Mouse (Mus musculus) embryonic facial prominence, embryonic 14.5 days (tissue): ENCODE data around the gene Tcf23. TPM values are rescaled to one million over a fixed set of nuclear protein-coding genes. Genes with fewer than 3 reads are reported as not detected.

Experiments
- ATAC-seq: fragments of 200-750 bp; cut with Nextera tagmentation; 2 replicates; pipeline ENCODE4 v1.8.0; 2017; ENCODE audit warnings: low read depth, moderate number of reproducible peaks, moderate TSS enrichment
- DNase-seq: peaks from one replicate; pipeline ENCODE4 v3.0.0-alpha.2; 2015; ENCODE audit warnings: low spot score
- H3K27ac ChIP-seq: fragments of 300-500 bp; sonication (generic); replicated peaks from 2 replicates; pipeline ENCODE4 v1.5.1; 2014; ENCODE audit warnings: low read depth, mild to moderate bottlenecking, low read length, moderate library complexity
- H3K27me3 ChIP-seq: fragments of 300-500 bp; sonication (generic); replicated peaks from 2 replicates; pipeline ENCODE4 v1.6.1; 2014; ENCODE audit warnings: low read length; ENCODE audit not compliant: control insufficient read depth, insufficient read depth
- H3K36me3 ChIP-seq: fragments of 300-500 bp; sonication (generic); 2 replicates; pipeline ENCODE4 v1.6.1; 2014; ENCODE audit warnings: low read length, mixed read lengths; ENCODE audit not compliant: control insufficient read depth, insufficient read depth
- H3K4me1 ChIP-seq: fragments of 300-500 bp; sonication (generic); 2 replicates; pipeline ENCODE4 v1.6.1; 2014; ENCODE audit warnings: antibody characterized with exemption, low read length; ENCODE audit not compliant: control insufficient read depth, insufficient read depth
- H3K4me2 ChIP-seq: fragments of 300-500 bp; sonication (generic); 2 replicates; pipeline ENCODE4 v1.6.1; 2014; ENCODE audit warnings: low read depth, mild to moderate bottlenecking, low read length, moderate library complexity, mixed read lengths
- H3K4me3 ChIP-seq: fragments of 300-500 bp; sonication (generic); 2 replicates; pipeline ENCODE4 v1.5.1; 2014; ENCODE audit warnings: low read depth, mild to moderate bottlenecking, low read length
- H3K9ac ChIP-seq: fragments of 300-500 bp; sonication (generic); 2 replicates; pipeline ENCODE4 v1.6.1; 2014; ENCODE audit warnings: low read depth, mild to moderate bottlenecking, low read length, moderate library complexity, mixed read lengths
- H3K9me3 ChIP-seq: fragments of 300-500 bp; sonication (generic); 2 replicates; pipeline ENCODE4 v1.6.1; 2016; ENCODE audit warnings: low read length; ENCODE audit not compliant: control insufficient read depth
- WGBS: fragments of 180-500 bp; shearing (Covaris S2); extraction: QIAGEN DNeasy Blood & Tissue Kit; methylation state at CpG from one replicate; pipeline ENCODE4 v1.1.7; 2014; 5-methylcytosine and 5-hydroxymethylcytosine counted together
- polyA plus RNA-seq: library from polyadenylated mRNA; unstranded; fragments of >200 nt; fragmentation: Nextera tagmentation; extraction: Ambion mirVana; gene quantifications from 2 replicates; pipeline ENCODE4 v1.2.1, GENCODE M21; 2014

Tcf23 gene
- polyA plus RNA-seq, 1 experiment from 2014 or later, result 0.19 TPM

DNA sequence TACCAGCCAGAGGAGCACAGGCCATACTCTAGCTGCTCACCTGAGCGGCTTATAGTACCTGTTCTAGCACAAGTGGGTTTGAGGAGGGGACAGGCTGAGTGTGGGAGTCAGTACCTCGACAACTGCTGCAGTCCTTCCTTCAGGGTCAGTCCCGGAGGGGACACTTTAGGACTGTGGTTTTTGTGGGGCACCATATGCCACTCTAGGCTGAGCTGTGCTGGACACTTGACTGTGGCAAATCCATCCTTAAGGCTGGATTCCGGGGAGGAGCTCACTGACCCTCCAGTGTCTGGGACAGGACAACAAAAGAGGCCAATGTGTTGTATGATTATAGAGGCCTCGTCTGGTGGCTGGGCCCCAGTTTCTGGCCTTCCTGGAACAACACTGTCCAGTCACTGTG lies 15.9 kb upstream of the Tcf23 start:
- no peak overlapping the region for H3K27ac ChIP-seq
- H3K27me3 ChIP-seq, result no peaks in the 10 kb centered on the region
- no peaks in the 10 kb centered on the region for H3K9me3 ChIP-seq
- H3K9ac ChIP-seq, result no peak overlapping the region
- DNase-seq (no peak), ATAC-seq (no peak)
- H3K4me1 ChIP-seq, result peaks cover 12% of the 10 kb centered on the region
- H3K4me3 ChIP-seq, result no peak overlapping the region
- peaks cover 46% of the 10 kb centered on the region for H3K36me3 ChIP-seq
- H3K4me2 ChIP-seq, result no peak overlapping the region
- 81% methylated on average over 5 of the region's 5 CpGs for WGBS

DNA sequence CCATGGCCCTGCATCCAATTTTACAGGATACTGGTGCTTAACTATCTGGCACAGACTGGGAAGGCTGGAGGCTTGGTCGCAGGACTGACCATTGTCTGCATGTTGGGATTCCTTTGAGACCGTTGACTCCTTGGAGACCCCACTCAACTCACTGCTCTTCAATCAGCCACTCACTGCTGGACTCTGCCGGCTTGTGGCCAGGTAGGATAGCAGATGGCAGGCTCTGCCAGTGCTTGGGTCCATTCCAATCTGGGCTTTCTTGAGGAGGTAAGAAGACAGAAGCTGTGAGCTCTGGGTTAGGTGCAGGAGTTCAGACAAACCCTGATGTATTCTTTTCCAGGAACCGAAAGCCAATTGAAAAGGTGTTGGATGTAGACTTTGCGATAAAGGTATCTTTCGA lies 14.4 kb upstream of the Tcf23 start:
- peaks cover 53% of the 10 kb centered on the region for H3K36me3 ChIP-seq
- 93% methylated on average over 6 of the region's 6 CpGs for WGBS
- H3K27ac ChIP-seq, result no peak overlapping the region

GRCm38 (mm10) chr5:30954556-30954955 lies 13.9 kb upstream of the Tcf23 start:
- no peak for ATAC-seq

More for the DNA sequence above, 14.4 kb upstream of the Tcf23 start:
- no peak overlapping the region for H3K4me3 ChIP-seq
- no peak for ATAC-seq
- H3K9ac ChIP-seq, result no peak overlapping the region
- H3K4me2 ChIP-seq, result no peak overlapping the region
- peaks cover 21% of the 10 kb centered on the region for H3K4me1 ChIP-seq
- H3K9me3 ChIP-seq, result no peaks in the 10 kb centered on the region
- no peaks in the 10 kb centered on the region for H3K27me3 ChIP-seq
- no peak for DNase-seq

GRCm38 (mm10) chr5:30955751-30956150 lies 12.7 kb upstream of the Tcf23 start:
- no peaks in the 10 kb centered on the region for H3K27me3 ChIP-seq
- no peak for DNase-seq
- no peak overlapping the region for H3K4me3 ChIP-seq
- ATAC-seq, result no peak
- H3K27ac ChIP-seq, result no peak overlapping the region
- H3K9me3 ChIP-seq, result no peaks in the 10 kb centered on the region
- peaks cover 53% of the 10 kb centered on the region for H3K36me3 ChIP-seq
- H3K9ac ChIP-seq, result no peak overlapping the region
- peaks cover 14% of the 10 kb centered on the region for H3K4me1 ChIP-seq
- 88% methylated on average over 6 of the region's 6 CpGs for WGBS
- H3K4me2 ChIP-seq, result no peak overlapping the region

More at GRCm38 (mm10) chr5:30954556-30954955, 13.9 kb upstream of the Tcf23 start:
- Histone ChIP-seq H3K4me1 (peaks cover 21% of the 10 kb centered on the region), H3K27me3 (no peaks in the 10 kb centered on the region), H3K27ac (no peak overlapping the region), H3K36me3 (peaks cover 53% of the 10 kb centered on the region), H3K4me2 (no peak overlapping the region), H3K4me3 (no peak overlapping the region), H3K9me3 (no peaks in the 10 kb centered on the region), H3K9ac (no peak overlapping the region)
- no peak for DNase-seq
- 97% methylated on average over 9 of the region's 9 CpGs for WGBS

DNA sequence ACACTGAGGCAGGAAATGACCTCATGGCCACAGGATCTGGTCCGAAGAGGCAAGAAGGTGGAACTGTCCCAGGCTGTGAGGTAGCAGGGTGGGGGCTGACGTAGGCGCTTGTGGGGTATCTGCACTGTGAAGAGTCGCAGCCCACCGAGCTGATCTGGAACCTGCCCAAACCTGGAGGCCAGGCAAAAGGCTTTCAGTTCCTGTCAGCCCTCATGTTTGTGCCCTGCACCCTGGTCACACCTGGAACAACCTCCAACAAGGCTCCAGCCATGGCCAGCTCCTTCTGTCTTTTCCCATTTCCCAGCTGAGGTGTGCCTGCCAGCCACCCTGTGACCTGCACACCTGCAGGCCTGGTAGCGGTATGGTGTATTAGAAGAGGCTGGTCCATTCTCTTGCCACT lies 10.6 kb upstream of the Tcf23 start:
- Histone ChIP-seq H3K27me3 (no peaks in the 10 kb centered on the region), H3K4me3 (no peak overlapping the region), H3K9me3 (no peaks in the 10 kb centered on the region), H3K36me3 (peaks cover 44% of the 10 kb centered on the region), H3K27ac (no peak overlapping the region), H3K9ac (no peak overlapping the region), H3K4me2 (0 out of 2 replicates have a peak overlapping the region, but pooled peaks have one; percentile 79), H3K4me1 (peaks cover 14% of the 10 kb centered on the region)
- WGBS, result 96% methylated on average over 6 of the region's 6 CpGs
- ATAC-seq, result no peak
- DNase-seq, result no peak

DNA sequence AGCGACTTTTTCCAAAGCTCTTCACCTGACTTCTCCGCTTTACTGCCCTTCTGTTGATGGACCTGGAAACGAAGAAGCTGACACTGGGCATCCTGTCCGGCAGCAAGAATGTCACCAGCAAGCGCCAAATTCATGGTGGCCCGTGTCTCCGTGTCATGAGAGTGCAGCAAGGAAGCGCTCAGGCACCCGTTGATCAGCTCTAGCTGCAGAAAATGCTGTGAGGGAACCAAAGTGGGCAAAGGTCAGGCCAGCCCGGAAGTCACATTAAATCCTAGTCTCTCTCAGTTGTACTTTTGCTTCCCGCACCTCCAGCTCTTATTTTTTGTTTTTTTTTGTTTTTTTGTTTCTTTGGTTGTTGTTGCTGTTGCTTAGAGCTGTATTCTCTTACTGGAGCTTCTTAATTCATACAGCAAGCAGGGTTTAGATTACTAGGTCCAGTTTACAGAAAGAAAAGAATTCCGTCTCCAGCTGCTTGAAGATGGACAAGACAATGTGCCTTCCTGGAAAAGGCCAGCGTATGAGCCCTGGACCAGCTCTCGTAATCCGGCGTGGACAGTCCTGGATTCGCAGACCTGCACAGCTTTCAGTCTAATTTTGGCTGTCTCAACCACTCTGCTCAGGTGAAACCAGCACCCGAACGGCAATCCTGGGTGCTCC lies 9.1 kb upstream of the Tcf23 start:
- Histone ChIP-seq H3K27me3 (no peaks in the 10 kb centered on the region), H3K4me3 (peak overlapping the region; percentile 85), H3K9me3 (no peaks in the 10 kb centered on the region), H3K36me3 (peaks cover 30% of the 10 kb centered on the region), H3K4me1 (peaks cover 14% of the 10 kb centered on the region), H3K27ac (peak overlapping the region; percentile 84), H3K4me2 (peak overlapping the region; percentile 79), H3K9ac (peak overlapping the region; percentile 87)
- WGBS, result 24% methylated on average over 19 of the region's 19 CpGs
- ATAC-seq (peak; percentile 11), DNase-seq (no peak)

DNA sequence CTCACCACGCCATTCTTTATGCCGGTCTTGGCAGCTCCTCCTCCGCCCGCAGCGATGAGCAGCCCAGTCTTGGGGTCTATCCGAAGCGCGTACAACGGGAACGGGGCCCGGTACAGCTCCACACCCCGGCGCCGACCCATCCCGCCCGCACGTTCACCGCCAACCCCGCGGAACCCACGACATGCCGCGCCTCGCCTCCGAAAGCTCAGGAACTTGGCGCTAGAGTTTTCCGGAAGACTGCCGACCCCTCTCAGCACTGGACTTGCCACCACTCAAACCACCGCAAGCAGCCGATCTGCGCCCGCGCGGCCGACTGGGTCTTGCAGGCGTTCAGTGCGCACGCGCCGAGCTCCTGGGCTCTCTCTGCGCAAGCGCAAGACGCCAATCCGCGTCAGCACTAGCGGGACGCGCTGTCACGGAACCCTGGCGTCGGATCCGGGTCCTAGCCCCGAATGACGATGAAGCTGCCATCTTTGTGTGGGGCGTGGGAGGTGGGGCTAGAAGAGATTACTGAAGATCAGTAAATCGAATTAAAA lies 8.4 kb upstream of the Tcf23 start, which contains the start of gene Preb:
Gene Preb, minus strand, starts transcription at position 396 of the 536 bp plus-strand sequence.
- ATAC-seq, result peak; percentile 95

DNA sequence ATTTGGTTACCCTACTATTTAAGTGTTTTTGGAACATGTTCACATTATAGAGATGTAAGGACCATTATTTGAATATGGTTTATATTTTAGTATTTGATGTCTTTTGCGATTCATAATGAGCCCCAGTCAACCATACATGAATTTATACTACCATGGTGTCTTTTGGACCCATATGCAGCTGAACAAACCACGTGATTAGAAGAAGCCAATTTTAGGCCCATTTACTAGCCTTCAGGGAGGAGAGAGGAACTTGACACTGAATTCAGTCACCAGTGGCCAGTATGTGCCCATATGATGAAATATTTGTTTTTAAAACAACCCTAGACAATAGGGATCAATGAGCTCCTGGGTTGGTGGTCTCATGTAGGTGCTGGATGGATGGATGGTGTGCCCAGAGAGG lies 7.6 kb upstream of the Tcf23 start:
- no peak overlapping the region for H3K9ac ChIP-seq
- H3K4me2 ChIP-seq, result peak overlapping the region; percentile 79
- H3K4me1 ChIP-seq, result peaks cover 14% of the 10 kb centered on the region
- peak overlapping the region; percentile 85 for H3K4me3 ChIP-seq
- H3K27ac ChIP-seq, result peak overlapping the region; percentile 84; the same call in 1 of the 2 replicates
- DNase-seq (no peak), ATAC-seq (no peak)
- peaks cover 15% of the 10 kb centered on the region for H3K36me3 ChIP-seq
- H3K9me3 ChIP-seq, result no peaks in the 10 kb centered on the region
- 88% methylated on average over 2 of the region's 2 CpGs for WGBS
- H3K27me3 ChIP-seq, result no peaks in the 10 kb centered on the region

More for the DNA sequence above, 8.4 kb upstream of the Tcf23 start, which contains the start of gene Preb:
- peak within 1 kb of the TSS; percentile 85 for H3K4me3 ChIP-seq
- H3K4me2 ChIP-seq, result peak within 1 kb of the TSS; percentile 79
- peaks cover 14% of the 10 kb centered on the region for H3K4me1 ChIP-seq
- peak within 1 kb of the TSS; percentile 87 for H3K9ac ChIP-seq
- H3K27me3 ChIP-seq, result no peaks in the 10 kb centered on the region
- peak within 1 kb of the TSS; percentile 84 for H3K27ac ChIP-seq
- H3K9me3 ChIP-seq, result no peaks in the 10 kb centered on the region
- peak; percentile 99 for DNase-seq
- H3K36me3 ChIP-seq, result peaks cover 22% of the 10 kb centered on the region
- WGBS, result under 1% methylated on average over 54 of the region's 56 CpGs
